In genomic region chr9:44268027-44268360, GRCm38 (mm10) we compare ENCODE assay signal across 8 mouse cellular contexts. TPM values are rescaled to one million over a fixed set of nuclear protein-coding genes. Genes with fewer than 3 reads are reported as not detected.
DNase-seq lines count a peak whose midpoint lies in the region; ATAC-seq lines count a peak whose summit lies in the region.

No protein-coding gene starts in this region.

- ATAC-seq in inflammation-experienced regulatory T-cells, adult 6 months, result peak; percentile 90
- peak; percentile 87 for ATAC-seq in megakaryocyte progenitor cell, adult 5-6 weeks (replicated peaks; ENCODE audit: poor library complexity)

- DNase-seq in adipocyte (ENCODE audit: low spot score), result peak; percentile 54
- DNase-seq in embryo, embryonic 10 days (ENCODE audit: low spot score), result peak; percentile 78
- peak; percentile 96 for DNase-seq in gastrocnemius, postnatal 10 days
- DNase-seq in left cerebral cortex, adult 9 months (ENCODE audit: low spot score in 2 of 2), result peak; percentile 56 to 78
- DNase-seq in right cerebral cortex, postnatal 14 days, result peak; percentile 88
- DNase-seq in urinary bladder, postnatal 25 days (ENCODE audit: low spot score), result peak; percentile 92

RNA-seq across cellular contexts. Expression of gene Nlrx1, which starts 0.4 kb away (rescaled TPM):
- total RNA-seq in gastrocnemius, postnatal 10 days (2021), result 10 to 100 TPM; 21.6 to 23.0 TPM
- polyA plus RNA-seq in inflammation-experienced regulatory T-cells, adult 6 months (2017; shearing (Covaris generic)), result 10 to 100 TPM in 1 of 3 experiments, 1 to 10 TPM in 2; 3.3 to 10.7 (median 4.1) TPM
- total RNA-seq in megakaryocyte progenitor cell, adult 5-6 weeks (2015), result 4.1 and 4.7 TPM in 2 replicates
- total RNA-seq in megakaryocyte progenitor cell, adult 5-6 weeks (2017), result 3.4 and 8.3 TPM in 2 replicates

RNA-seq across cellular contexts. Expression of gene Pdzd3, which starts 16.7 kb away (rescaled TPM):
- 1 to 10 TPM; 1.2 to 1.4 TPM for total RNA-seq in gastrocnemius, postnatal 10 days (2021)
- under 1 TPM in 1 of 3 experiments, not detected in 2; 0.15 TPM for polyA plus RNA-seq in inflammation-experienced regulatory T-cells, adult 6 months (2017; shearing (Covaris generic))
- 0.35 and 0.54 TPM in 2 replicates for total RNA-seq in megakaryocyte progenitor cell, adult 5-6 weeks (2015)
- not detected in 2 replicates for total RNA-seq in megakaryocyte progenitor cell, adult 5-6 weeks (2017)

RNA-seq across cellular contexts. Expression of gene Abcg4, which starts 20.4 kb away (rescaled TPM):
- total RNA-seq in gastrocnemius, postnatal 10 days (2021), result 1 to 10 TPM in 1 of 2 experiments, under 1 TPM in 1; 0.68 to 1.3 TPM
- polyA plus RNA-seq in inflammation-experienced regulatory T-cells, adult 6 months (2017; shearing (Covaris generic)), result not detected
- 3.9 and 7.4 TPM in 2 replicates for total RNA-seq in megakaryocyte progenitor cell, adult 5-6 weeks (2015)
- total RNA-seq in megakaryocyte progenitor cell, adult 5-6 weeks (2017), result 1.6 and 2.5 TPM in 2 replicates

RNA-seq across cellular contexts. Expression of gene Ccdc153, which starts 27.5 kb away (rescaled TPM):
- not detected for total RNA-seq in gastrocnemius, postnatal 10 days (2021)
- not detected for polyA plus RNA-seq in inflammation-experienced regulatory T-cells, adult 6 months (2017; shearing (Covaris generic))
- not detected in 2 replicates for total RNA-seq in megakaryocyte progenitor cell, adult 5-6 weeks (2015)
- total RNA-seq in megakaryocyte progenitor cell, adult 5-6 weeks (2017), result not detected in 2 replicates

RNA-seq across cellular contexts. Expression of gene Cbl, which starts 34.1 kb away (rescaled TPM):
- 10 to 100 TPM; 15.8 to 22.1 TPM for total RNA-seq in gastrocnemius, postnatal 10 days (2021)
- 10 to 100 TPM; 17.9 to 31.2 (median 19.8) TPM for polyA plus RNA-seq in inflammation-experienced regulatory T-cells, adult 6 months (2017; shearing (Covaris generic))
- total RNA-seq in megakaryocyte progenitor cell, adult 5-6 weeks (2015), result 106 and 109 TPM in 2 replicates
- 28.9 and 45.7 TPM in 2 replicates for total RNA-seq in megakaryocyte progenitor cell, adult 5-6 weeks (2017)

Comparison
In these comparisons a context has a peak if more than half of its experiments do, and no peak if none do; other contexts are left out.
1. Peak in every context shown above with its lines: DNase-seq and ATAC-seq.